Mouse (Mus musculus) C2C12 (cell line): ENCODE data around the gene Txnrd1.

Experiments
- CTCF ChIP-seq: IDR thresholded peaks from one replicate; pipeline ENCODE4 v1.5.1; 2011; ENCODE audit not compliant: control insufficient read depth, insufficient read depth, insufficient read length
- MAX ChIP-seq: IDR thresholded peaks from one replicate; pipeline ENCODE4 v1.6.1; 2011; ENCODE audit warnings: mild to moderate bottlenecking, control low read depth
- MYOG ChIP-seq: IDR thresholded peaks from one replicate; pipeline ENCODE4 v1.6.1; 2011; ENCODE audit not compliant: control insufficient read depth, insufficient read length; ENCODE audit errors: extremely low read depth
- USF1 ChIP-seq: IDR thresholded peaks from one replicate; pipeline ENCODE4 v1.6.1; 2011; ENCODE audit warnings: low read depth, mild to moderate bottlenecking, control low read depth, moderate library complexity

DNA sequence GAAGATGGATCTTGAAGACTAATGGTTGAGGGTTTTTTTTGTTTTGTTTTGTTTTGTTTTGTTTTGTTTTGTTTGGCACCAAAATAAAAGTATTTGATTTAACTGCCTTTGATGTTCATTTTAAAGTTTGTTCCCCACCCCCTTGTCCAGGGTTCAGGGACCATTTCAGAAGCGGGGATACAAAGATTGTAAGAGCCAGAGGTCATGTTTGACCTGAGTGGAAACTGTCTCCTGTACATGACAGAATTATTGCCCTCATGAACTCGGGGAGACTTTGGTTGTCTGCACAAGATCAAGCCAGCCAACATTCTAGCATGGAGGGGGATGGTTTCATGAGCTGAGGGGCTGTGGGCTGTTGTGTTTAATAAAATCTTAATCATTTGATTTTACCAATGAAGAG lies 41.4 kb upstream of the Txnrd1 start:
- TF ChIP-seq CTCF: no peak
- no peak for TF ChIP-seq MYOG
- no peak for TF ChIP-seq MAX
- TF ChIP-seq USF1: no peak
